Mouse (Mus musculus) hindbrain, embryonic 11.5 days (tissue): ENCODE measurements around the gene Lats2. TPM values are rescaled to one million over a fixed set of nuclear protein-coding genes. Genes with fewer than 3 reads are reported as not detected.
"Not testable (repeated sequence)": the region's sequence is repeated elsewhere in the genome, so short reads cannot be mapped to it uniquely, and the experiment has no call there.

Experiments
- ATAC-seq: fragments of 200-750 bp; cut with Nextera tagmentation; 2 replicates; pipeline ENCODE4 v1.8.0; 2017; ENCODE audit warnings: mild to moderate bottlenecking, moderate TSS enrichment, moderate library complexity; ENCODE audit not compliant: low FRiP score
- DNase-seq: peaks from one replicate; pipeline ENCODE4 v3.0.0-alpha.2; 2015; ENCODE audit warnings: low spot score
- H3K27ac ChIP-seq: fragments of 300-500 bp; sonication (generic); 2 replicates; pipeline ENCODE4 v1.5.1; 2014; ENCODE audit warnings: mild to moderate bottlenecking, low read depth, low read length
- H3K27me3 ChIP-seq: fragments of 300-500 bp; sonication (generic); 2 replicates; pipeline ENCODE4 v1.6.1; 2014; ENCODE audit warnings: mild to moderate bottlenecking, low read length, moderate library complexity, mixed read lengths; ENCODE audit not compliant: control insufficient read depth, insufficient read depth
- H3K36me3 ChIP-seq: fragments of 300-500 bp; sonication (generic); 2 replicates; pipeline ENCODE4 v1.6.1; 2014; ENCODE audit warnings: mild to moderate bottlenecking, low read length, moderate library complexity, mixed read lengths; ENCODE audit not compliant: control insufficient read depth, insufficient read depth
- H3K4me1 ChIP-seq: fragments of 300-500 bp; sonication (generic); replicated peaks from 2 replicates; pipeline ENCODE4 v1.6.1; 2014; ENCODE audit warnings: low read length, mixed read lengths; ENCODE audit not compliant: control insufficient read depth, insufficient read depth
- H3K4me2 ChIP-seq: fragments of 300-500 bp; sonication (generic); replicated peaks from 2 replicates; pipeline ENCODE4 v1.6.1; 2014; ENCODE audit warnings: mild to moderate bottlenecking, low read depth, low read length
- H3K4me3 ChIP-seq: fragments of 300-500 bp; sonication (generic); 2 replicates; pipeline ENCODE4 v1.5.1; 2014; ENCODE audit warnings: low read depth, low read length
- H3K9ac ChIP-seq: fragments of 300-500 bp; sonication (generic); 2 replicates; pipeline ENCODE4 v1.6.1; 2014; ENCODE audit warnings: low read depth, low read length
- H3K9me3 ChIP-seq: fragments of 300-500 bp; sonication (generic); 2 replicates; pipeline ENCODE4 v1.6.1; 2016; ENCODE audit warnings: low read length; ENCODE audit not compliant: control insufficient read depth
- WGBS: fragments of 180-500 bp; shearing (Covaris S2); extraction: QIAGEN DNeasy Blood & Tissue Kit; methylation state at CpG from one replicate; pipeline ENCODE4 v1.1.7; 2014; 5-methylcytosine and 5-hydroxymethylcytosine counted together
- polyA plus RNA-seq: library from polyadenylated mRNA; unstranded; fragments of >200 nt; fragmentation: Nextera tagmentation; extraction: Ambion mirVana; gene quantifications from 2 replicates; pipeline ENCODE4 v1.2.1, GENCODE M21; 2014

Lats2 gene
- polyA plus RNA-seq, 1 experiment from 2014 or later, result 13.2 TPM

DNA sequence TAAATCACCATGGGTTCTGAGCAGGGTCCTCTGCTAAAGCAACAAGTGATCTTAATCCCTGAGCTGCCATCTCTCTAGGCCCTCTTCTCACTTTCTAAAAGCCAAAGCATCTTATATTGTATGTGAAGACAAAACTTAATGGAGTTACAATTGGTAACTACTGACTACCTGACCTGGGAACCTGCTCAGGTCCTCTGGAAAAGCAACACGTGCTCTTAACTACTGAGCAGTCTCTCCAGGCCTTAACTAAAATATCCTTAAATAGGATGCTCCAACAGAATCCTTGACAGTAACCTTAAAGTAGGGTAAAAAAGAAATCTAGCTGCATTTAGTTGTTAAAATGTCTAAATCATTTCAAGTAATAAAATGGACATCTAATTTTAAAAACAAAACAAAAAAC lies 94.6 kb downstream of the Lats2 start:
- H3K4me2 ChIP-seq, result peak overlapping the region; percentile 84
- DNase-seq (no peak), ATAC-seq (no peak)
- H3K4me3 ChIP-seq, result peak overlapping the region; percentile 84
- H3K4me1 ChIP-seq, result no peaks in the 10 kb centered on the region; the same call in 1 of the 2 replicates
- H3K27me3 ChIP-seq, result no peaks in the 10 kb centered on the region
- no peaks in the 10 kb centered on the region for H3K36me3 ChIP-seq
- no peak overlapping the region for H3K9ac ChIP-seq
- no peaks in the 10 kb centered on the region for H3K9me3 ChIP-seq
- WGBS, result 39% methylated on average over 1 of the region's 1 CpGs
- no peak overlapping the region for H3K27ac ChIP-seq

DNA sequence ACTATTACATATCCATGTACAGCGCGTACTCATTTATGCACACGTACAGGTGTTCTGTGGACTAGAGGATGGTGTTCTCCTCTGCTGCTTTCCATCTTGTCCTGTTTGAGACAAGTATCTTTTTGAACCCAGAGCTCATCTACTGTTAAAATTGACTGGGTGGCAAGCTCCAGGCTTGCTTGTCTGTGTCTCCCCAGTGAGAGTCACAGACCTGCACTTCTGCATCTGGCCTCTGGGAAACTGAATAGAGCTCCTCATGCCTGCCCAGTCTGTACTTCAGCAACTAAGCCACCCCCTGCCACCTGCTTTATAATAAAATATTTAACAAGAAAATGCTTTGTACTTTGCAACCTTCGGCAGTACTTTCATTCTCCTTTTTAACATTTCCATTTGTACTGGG lies 99.9 kb downstream of the Lats2 start:
- Histone ChIP-seq H3K4me2 (no peak overlapping the region), H3K4me1 (no peaks in the 10 kb centered on the region), H3K36me3 (no peaks in the 10 kb centered on the region), H3K4me3 (no peak overlapping the region), H3K27ac (no peak overlapping the region), H3K27me3 (no peaks in the 10 kb centered on the region), H3K9me3 (no peaks in the 10 kb centered on the region), H3K9ac (no peak overlapping the region)
- ATAC-seq (no peak), DNase-seq (no peak)
- 96% methylated on average over 4 of the region's 4 CpGs for WGBS

DNA sequence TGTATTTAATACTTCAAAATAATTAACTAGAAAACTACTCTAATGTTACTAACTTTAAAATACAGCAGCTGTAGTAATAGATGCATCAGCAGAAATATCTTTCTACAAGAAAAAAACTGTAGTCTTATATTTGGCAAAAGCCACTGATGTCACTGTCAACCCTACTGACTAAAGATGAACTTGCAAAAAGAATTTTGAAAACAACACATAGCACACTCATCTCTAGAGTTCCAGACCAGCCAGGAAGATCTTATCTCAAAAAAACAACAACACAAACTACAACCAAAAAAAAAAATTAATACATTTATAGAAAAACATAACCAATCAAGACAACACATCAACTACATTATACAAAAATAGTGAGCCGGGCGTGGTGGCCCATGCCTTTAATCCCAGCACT lies 100.7 kb downstream of the Lats2 start:
- Histone ChIP-seq H3K4me3 (no peak overlapping the region), H3K36me3 (no peaks in the 10 kb centered on the region), H3K27ac (no peak overlapping the region), H3K9ac (no peak overlapping the region), H3K4me1 (no peaks in the 10 kb centered on the region), H3K27me3 (no peaks in the 10 kb centered on the region), H3K4me2 (no peak overlapping the region), H3K9me3 (no peaks in the 10 kb centered on the region)
- no peak for ATAC-seq
- no peak for DNase-seq
- WGBS, result 98% methylated on average over 2 of the region's 2 CpGs

DNA sequence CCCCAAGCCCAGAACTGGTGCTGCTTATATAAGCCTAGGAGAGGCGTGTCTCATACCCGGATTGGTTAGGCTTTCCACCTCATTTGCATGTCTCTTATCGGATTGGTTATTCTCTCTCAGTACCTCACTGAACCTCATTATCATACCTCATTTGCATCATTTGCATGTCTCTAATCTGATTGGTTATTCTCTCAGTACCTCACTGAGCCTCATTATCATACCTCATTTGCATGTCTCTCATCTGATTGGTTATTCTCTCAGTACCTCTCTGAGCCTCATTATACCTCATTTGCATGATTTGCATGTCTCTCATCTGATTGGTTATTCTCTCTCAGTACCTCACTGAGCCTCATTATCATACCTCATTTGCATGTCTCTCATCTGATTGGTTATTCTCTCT lies 101.7 kb downstream of the Lats2 start:
- H3K9me3 ChIP-seq, ATAC-seq, DNase-seq, H3K4me3 ChIP-seq, H3K9ac ChIP-seq, H3K27ac ChIP-seq, H3K27me3 ChIP-seq, H3K4me2 ChIP-seq, H3K4me1 ChIP-seq, H3K36me3 ChIP-seq: not testable (repeated sequence)
- 97% methylated on average over 3 of the region's 3 CpGs for WGBS

DNA sequence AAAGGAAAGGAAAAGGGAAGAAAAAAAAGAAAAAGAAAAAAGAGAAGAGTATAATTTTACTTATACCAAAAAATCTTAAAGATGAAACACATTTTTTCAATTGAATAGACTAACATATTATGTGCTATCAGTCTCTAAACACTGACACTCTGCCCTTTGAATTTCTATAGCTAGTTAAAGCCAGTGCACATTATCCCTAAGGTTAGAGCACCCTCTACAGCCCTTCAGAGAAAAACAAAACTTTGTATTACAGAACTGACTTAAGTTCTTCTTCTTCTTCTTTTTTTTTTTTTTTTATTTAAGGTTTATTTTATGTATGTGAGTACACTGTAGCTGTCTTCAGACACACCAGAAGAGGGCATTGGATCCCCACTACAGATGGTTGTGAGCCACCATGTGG lies 108.7 kb downstream of the Lats2 start:
- DNase-seq, result no peak
- no peak overlapping the region for H3K9ac ChIP-seq
- ATAC-seq, result no peak

DNA sequence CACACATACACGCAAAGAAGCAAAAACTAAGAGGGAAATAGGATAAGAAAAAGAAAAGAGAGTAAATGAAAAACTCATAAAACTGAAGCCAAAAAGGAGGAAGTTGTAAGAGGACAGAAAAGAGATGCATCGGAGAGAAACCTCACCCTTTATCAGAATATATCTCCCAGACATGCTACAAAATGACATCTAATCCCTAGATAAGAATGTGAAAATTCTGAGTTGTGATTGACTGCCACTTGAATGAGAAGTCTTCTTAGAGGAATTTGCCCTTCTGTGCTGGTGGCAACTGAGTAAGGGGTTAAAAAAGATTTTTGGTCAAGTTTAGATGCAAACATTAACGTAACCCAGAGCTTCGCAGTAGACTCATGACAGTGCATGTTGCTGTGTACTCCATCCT lies 112.0 kb downstream of the Lats2 start:
- no peak for DNase-seq
- Histone ChIP-seq H3K27me3 (no peaks in the 10 kb centered on the region), H3K4me3 (no peak overlapping the region), H3K4me2 (no peak overlapping the region), H3K36me3 (no peaks in the 10 kb centered on the region), H3K9me3 (no peaks in the 10 kb centered on the region), H3K27ac (no peak overlapping the region), H3K4me1 (no peaks in the 10 kb centered on the region), H3K9ac (no peak overlapping the region)
- 94% methylated on average over 4 of the region's 4 CpGs for WGBS
- ATAC-seq, result no peak

More for the DNA sequence above, 108.7 kb downstream of the Lats2 start:
- H3K27ac ChIP-seq, result no peak overlapping the region
- H3K4me3 ChIP-seq, result no peak overlapping the region
- H3K4me2 ChIP-seq, result no peak overlapping the region
- no peaks in the 10 kb centered on the region for H3K27me3 ChIP-seq
- H3K36me3 ChIP-seq, result no peaks in the 10 kb centered on the region
- H3K4me1 ChIP-seq, result no peaks in the 10 kb centered on the region
- H3K9me3 ChIP-seq, result no peaks in the 10 kb centered on the region

Other genes with a start within 250 kb of the Lats2 start
- 0.57 and 1.5 TPM in 2 replicates for gene Il17d, start 233.6 kb downstream of the Lats2 start, polyA plus RNA-seq
- gene Eef1akmt1, start 186.8 kb downstream of the Lats2 start, polyA plus RNA-seq, result 88.9 and 90.1 TPM in 2 replicates
- gene Xpo4, start 93.0 kb downstream of the Lats2 start, polyA plus RNA-seq, result 31.7 and 32.1 TPM in 2 replicates
- not detected in 2 replicates for gene Gm49361, start 12.3 kb downstream of the Lats2 start, polyA plus RNA-seq
- 22.8 and 33.7 TPM in 2 replicates for gene Sap18, start 39.8 kb upstream of the Lats2 start, polyA plus RNA-seq
- gene Ska3, start 67.8 kb upstream of the Lats2 start, polyA plus RNA-seq, result 37.2 and 44.5 TPM in 2 replicates
- gene Mrpl57, start 67.8 kb upstream of the Lats2 start, polyA plus RNA-seq, result 127 and 131 TPM in 2 replicates
- gene Zdhhc20, start 131.9 kb upstream of the Lats2 start, polyA plus RNA-seq, result 64.0 and 69.7 TPM in 2 replicates
- gene Micu2, start 240.9 kb upstream of the Lats2 start, polyA plus RNA-seq, result 45.1 and 56.9 TPM in 2 replicates